Mouse (Mus musculus): ENCODE measurements at regions not wholly inside any gene's neighbourhood (a gene's known extent, or its start where the extent isn't known, plus 50 kb on each side); places are given as distances from the start of the nearest gene placed in this dataset.

- TF ChIP-seq POLR2A (IDR thresholded peaks at IDR 0.05; ENCODE audit: low read depth, low read length) (no peak), CTCF (IDR thresholded peaks at IDR 0.05; ENCODE audit: extremely low read depth, insufficient read length, insufficient replicate concordance, low read depth, low read length) (no peak)
These were observed 242.7 kb upstream of the Ttc29 start for GRCm38 (mm10) chr8:77970378-77970777.

Measured in small intestine, adult 2 months (tissue).